Mouse (Mus musculus) gonadal fat pad, adult 2 months (tissue): ENCODE data around the gene Sorbs1. TPM values are rescaled to one million over a fixed set of nuclear protein-coding genes. Genes with fewer than 3 reads are reported as not detected.

Source experiments
- DNase-seq: peaks from one replicate; pipeline ENCODE4 v3.0.0-alpha.2; 2012; ENCODE audit warnings: low read depth
- polyA plus RNA-seq: library from polyadenylated mRNA; depleted of rRNA; stranded (reverse); fragments of >200 nt; gene quantifications from 2 replicates; pipeline ENCODE4 v1.2.3, GENCODE M21; 2012

Sorbs1 gene
- polyA plus RNA-seq, 1 experiment, result 113 TPM

DNA sequence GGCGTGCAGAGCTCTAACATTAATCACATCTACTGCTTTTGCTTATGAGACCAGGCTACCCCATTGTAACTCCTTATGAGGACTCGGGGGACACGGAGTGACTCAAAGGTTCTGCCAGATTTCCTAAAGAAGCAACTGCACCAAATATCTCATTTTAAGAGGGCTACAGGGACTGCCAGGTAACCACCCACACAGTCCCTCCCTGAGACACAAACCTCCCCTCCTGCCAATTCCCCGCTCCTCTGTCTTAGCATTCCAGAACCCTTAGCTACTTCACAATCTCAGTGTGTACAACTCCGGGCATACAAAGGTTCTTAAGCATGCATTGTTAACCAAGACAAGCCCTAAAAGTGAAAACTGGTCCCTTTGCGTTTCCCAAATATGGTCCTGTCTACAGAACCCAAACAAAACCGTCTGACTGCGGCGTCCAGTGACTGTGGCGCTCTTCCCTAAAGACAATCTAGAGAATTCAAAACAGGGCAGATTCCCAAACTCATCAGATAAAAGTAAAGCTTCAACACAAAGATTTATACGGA is 104.0 kb downstream of the Sorbs1 start:
- peak; percentile 41 for DNase-seq

DNA sequence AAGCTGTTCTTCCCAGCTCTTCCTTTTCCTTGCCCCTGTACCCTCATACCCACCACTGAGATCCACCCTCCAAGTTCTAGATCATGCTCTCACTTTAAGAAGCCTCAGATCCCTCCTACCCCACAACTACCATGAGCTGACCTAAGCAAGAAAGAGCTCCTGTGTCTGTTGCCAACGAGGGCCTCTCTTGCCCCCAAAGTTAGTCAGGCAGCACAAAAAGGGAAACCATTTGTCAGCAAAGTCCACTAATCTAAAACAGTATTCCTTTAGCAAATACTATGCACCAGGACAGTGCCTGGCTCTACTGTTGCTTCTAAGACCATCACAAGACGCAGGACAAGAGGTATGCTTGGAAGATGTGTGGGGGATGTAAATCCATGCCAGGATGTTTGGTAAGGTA is 106.4 kb downstream of the Sorbs1 start:
- no peak for DNase-seq

DNA sequence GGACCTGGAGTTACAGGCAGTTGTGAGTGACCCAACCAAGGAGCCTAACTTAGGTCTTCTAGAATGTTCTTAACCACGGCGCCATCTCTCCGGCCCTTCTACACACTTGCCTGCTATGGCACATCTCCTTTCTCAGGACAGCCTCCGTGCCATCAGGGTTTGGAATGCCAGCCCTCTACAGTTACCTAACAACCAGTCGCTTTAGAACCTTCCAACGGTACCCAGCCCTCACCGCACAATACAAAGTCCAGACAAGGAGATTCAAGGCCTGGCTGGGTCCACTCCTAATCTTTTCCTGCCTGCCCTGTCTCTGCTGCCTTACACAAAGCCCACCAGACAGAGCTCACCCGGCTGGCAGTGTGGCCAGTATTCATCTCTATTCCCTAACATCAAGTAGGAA is 106.9 kb downstream of the Sorbs1 start:
- DNase-seq, result no peak

DNA sequence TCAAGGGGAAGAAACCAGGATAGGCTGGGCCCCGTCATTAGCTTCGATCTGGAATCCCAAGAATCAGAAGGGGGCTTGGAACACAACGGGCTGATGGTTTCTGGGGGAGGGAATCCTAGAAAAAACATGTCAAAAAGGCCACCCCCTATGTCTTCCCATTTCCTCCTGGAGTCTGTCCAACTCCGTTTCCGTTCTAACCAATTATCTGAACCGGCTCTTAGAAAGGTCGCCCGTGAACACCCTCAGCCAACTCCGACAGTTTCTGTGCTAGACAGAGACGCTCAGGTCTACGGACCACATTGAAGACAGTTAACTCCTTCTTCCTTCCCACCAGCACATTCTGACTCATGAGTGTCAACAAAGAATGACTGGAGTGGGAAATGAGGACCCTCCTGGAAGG is 107.8 kb downstream of the Sorbs1 start:
- no peak for DNase-seq

DNA sequence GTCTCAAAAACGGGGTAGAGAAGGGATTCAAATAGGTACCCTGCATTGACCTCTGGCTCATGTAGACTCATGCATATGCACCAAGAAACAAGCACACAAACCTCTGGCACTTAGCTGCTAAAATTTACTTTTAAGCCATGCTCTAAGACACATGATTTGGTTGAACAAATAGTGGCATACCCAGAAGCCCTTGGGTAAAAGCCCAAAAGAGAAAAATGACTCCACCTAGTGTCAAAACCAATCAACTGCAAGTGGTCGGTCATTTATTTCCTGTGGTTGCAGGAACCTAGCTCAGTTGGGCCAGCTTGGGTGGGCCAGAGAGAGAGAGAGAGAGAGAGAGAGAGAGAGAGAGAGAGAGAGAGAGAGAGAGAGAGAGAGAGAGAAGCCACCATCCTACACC is 109.0 kb downstream of the Sorbs1 start:
- DNase-seq, result no peak

DNA sequence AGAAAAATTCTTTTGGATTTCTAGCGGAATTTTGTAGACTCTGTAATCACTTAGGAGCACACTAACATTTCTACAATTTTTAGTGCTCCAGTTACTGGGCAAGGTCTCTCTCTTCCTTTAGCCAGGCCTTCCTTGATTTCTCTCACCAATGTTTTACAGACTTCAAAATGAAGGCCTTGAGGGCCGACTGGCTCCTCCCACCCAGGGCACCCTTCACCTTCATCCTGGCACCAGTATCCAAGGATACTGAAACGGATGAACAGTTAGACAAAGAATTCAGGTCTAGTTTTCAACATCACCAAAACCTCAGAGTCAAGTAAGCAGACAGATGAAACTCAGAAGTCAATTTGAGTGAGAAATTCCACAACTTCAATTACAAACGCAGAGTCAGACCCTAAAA is 109.6 kb downstream of the Sorbs1 start:
- DNase-seq, result no peak

DNA sequence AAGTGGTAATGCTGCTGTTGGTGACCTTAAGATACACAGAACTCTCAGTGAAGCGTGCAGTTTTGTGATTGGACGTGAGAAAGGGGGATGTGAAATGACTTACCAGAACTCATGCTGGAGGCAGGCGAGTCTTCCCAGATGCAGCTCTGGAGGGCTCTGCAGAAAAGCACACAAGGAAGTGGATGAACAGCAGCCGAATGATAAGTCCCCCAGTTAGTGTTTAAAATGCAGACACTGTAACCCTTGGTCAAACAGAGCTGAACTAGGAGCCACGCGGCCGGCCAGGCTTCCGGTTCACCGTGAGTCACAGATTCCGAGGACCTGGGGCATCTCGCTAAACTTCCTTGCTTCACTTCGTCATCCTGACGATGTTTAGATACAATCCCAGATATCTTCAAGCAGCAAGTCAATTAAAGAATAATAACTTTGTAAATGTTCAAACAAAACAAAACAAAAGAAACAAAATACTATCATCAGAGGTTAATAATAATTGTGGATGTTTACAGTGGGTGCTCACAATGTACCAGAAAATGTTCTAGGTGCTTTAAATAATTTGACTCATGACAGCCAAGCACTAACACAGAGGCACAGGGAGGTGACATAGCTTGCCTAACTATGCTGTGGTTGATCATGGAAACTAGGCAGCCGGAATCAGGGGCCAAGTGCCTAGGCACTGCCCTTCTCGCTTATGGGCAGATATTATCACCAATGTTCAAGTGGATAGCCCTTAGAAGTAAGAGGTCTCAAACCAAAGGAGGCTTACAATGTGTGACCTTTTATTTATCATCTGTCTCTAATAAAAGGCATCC is 111.2 kb downstream of the Sorbs1 start:
- DNase-seq, result no peak

DNA sequence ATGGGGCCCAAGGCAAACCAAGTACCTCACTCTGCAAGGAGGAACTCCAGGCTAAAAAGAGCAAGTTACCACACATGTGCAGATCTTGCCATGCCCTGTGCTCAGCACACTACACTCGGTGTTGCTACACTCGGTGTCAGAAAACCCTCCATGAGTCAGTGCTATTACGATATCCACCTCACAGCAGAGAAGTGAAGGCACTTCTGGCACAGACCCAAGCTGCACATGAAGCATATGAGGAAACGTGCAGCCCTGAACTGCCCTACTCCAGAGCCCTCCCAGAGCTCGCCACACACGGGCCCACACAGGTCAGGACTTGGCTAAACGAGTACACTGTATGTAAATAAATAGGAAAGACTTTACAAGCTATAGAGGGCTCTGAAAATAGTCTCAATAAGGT is 112.4 kb downstream of the Sorbs1 start:
- DNase-seq, result peak; percentile 55

DNA sequence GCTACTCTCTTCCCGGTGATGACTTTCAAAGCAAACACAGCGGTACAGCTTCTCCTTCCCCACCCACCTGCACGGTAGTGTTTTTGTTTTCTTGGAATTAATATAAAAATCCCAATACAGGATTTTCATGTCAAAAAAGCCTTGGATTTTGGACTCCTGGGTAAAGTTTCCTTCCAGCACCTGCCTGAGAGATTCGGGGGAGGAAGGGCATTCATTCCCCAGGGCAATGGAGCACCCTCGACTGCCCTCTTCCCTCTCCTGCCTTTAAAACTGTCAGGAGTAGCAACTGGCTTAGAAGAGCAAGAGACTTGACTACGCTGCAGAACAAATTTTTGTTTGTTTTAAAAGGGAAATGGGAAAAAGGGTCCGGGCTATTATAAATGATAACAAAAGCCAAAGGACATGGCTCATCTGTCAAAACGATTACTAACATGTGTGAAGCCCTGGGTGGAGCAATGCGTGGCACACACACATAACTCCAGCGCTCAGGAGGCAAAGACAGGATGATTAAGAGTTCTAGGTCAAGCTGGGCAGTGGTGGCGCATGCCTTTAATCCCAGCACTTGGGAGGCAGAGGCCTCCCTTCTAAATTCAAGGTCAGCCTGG is 113.1 kb downstream of the Sorbs1 start:
- no peak for DNase-seq

DNA sequence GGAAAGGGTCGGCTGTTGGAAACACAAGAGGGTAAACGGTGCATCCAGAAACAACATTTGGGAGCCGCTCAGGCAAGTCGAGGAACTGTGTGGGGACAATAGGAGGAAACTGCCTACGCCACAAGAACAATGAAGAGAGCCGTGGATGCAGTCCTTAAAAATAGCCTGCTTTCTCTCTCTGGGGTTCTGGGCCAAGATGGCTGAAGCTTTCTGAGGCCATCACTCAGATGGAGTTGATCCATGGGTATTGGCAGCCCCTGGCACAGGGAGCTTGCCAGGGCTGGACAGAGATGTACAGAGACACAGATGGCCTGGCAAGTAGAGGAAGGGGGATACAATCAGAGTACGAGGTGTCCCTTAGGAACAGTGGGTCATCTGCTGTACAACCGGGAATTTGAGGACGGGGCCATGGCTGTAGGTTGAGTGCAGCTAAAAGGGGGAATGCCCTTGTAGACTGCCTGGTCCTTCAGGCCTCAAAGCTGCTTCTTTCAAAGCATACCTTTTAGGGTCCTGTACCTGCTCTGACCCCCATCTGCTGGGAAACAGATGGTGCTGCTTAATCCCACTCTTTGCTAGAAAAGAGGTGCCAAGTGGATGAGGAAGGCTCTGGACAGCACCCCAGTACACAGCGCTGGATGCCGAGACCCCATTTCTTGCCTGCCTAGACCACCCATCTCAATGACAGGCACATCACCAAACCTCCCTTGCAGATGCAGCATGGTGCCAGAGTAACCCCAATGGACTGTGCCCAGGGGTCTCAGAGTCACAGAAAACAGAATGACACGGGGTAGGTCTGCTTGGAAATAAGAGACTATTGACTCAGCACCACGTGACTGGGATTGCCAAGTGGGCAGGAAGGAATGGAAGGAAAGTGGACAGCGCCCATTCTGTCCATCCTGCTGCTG is 117.6 kb downstream of the Sorbs1 start:
- DNase-seq, result no peak

DNA sequence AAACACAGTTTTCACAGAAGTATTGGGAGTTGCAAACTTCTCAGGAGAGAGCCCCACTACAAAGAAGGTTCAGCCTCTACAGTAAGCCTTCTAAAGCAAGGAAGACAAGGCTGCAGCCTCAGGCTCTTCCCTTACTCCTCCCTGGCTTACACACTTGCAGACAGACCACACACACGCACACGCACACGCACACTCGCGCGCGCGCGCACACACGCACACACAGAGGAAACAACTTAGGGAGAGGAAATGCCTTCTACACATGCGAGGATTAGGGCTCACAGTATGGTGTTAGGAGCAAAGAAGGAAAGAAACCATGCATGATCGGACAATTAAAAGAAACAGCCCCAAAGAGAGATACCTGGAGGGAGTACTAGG is 118.3 kb downstream of the Sorbs1 start:
- DNase-seq, result no peak

DNA sequence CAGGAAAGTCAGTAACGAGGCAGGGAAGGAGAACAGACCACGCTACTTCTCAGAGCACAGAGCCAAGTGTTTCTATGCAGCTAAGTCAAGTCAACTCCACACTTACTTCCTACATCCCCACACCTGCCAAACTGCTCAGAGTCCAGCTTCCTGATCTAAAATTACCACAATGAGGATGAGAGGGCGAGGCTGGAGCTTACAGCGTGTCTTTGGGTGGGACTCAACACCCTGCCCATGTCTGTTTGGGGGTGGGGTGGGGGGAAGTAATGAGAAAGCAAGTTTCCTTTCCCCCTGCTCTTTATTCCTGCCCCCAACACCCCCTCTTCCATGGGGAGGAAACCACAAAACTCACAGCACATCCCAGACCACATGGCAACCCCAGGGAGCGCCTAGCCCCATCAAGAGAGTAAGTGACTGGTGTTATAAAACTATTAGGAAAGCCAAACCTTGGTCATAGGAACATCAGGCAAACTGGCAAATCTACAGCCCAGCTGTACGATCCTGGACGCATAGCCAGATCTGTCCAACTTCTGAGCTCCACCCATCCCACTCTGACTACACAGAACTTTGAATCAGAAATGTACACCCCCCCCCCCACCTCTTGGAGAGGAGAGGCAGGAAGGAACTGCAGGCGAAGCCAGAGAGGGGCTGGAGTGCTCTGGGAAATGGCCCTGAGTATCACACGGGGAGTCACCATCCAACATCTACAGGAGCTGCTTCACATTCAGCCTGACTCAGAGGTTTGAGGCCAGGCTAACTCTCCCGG is 118.8 kb downstream of the Sorbs1 start:
- DNase-seq, result no peak

DNA sequence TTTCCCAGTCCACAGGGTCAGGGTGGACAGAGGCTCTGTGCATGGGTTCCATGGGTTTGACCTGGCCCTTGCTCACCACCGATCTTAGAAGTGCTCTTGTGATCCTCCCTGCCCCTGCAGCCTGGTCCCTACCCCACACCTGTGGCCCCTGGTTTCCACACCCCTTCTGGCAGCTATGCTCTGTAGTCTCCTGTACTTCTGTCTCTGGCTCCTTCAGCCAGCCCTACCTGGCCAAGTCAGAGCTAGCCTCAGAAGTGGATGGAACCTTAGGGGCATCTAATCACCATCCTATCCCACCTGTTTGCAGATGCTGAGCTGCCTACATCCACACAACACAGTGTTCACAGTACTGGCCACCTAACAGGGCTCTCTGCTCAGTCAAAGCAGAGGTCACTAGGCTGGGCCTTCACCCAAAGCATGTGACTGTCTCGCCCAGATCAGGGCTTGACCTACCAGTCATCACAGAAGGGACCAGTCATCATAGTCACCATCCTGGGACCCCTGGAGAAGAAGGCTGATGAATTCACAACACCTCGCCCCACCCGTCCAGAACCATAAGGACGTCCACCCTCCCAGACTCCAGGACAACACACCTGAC is 120.7 kb downstream of the Sorbs1 start:
- DNase-seq, result no peak

DNA sequence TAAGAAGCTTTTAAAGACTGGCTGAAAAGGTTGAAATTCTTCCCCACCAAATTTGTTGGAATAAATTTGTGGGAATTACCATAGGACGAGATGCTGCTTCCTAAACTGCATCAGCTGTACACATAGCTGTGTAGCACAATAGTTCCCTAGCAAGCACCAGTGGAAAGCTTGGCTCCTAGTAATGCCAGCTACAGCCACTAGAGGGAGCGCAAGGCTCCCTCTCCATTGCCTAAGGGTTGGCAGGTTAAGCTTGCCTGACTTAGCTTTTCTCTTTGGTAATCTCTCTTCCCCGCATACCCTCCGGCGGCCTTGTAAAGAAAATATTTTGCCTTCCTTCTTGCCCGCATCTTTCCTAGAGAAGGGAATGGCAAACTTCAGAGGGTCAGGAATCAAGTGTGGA is 122.1 kb downstream of the Sorbs1 start:
- no peak for DNase-seq

DNA sequence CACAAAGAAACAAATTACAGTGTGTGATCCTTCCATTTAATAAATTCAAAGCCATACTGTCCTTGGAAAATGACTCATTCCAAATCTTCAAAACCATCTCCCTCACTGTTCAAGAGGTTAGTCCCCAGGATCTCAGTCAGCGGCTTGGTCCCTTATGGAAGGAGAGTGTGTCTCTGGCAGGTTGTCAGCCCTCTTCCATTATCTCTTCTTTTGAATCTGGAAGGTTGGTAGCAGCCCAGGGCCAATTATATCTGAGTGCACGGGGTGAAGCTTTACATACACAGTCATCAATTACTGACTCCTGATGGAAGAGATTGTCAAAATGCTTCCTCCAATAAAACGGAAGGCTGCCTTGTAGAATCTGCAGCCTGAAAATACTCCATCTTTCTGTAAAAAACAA is 126.7 kb downstream of the Sorbs1 start:
- no peak for DNase-seq

DNA sequence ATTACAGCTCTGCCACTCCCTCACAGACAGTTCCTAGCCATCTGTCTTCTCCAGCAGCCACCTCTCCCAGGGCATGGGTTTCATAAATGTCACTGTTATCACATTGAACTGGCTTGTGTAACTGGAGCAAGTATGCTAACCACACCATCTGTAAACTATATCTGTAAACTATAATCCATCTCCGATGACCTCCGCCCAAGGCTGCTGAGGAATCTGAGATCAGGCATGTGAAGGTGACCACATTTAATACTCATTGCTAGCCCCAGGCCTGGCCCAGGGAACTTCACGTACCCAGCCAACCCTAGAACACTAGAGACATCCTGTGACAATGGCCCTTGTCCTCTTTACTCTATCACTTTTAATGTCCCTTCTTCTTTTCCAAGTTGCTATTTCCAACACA is 128.2 kb downstream of the Sorbs1 start:
- no peak for DNase-seq

DNA sequence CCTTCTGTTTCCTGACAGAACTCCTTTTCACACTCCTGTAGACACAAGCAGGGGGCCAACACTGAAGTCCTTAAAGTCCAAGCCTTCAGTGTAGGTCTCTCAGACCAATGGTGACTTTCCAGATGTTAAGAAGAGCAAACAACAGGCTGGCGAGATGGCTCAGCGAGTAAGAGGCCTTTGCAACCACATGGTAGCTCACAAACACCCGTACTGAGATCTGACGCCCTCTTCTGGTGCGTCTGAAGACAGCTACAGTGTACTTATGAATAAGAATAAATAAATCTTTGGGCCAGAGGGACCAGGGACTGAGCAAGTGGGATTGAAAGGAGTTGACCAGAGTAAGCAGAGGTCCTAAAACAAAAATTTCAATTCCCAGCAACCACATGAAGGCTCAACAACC is 129.6 kb downstream of the Sorbs1 start:
- DNase-seq, result no peak

DNA sequence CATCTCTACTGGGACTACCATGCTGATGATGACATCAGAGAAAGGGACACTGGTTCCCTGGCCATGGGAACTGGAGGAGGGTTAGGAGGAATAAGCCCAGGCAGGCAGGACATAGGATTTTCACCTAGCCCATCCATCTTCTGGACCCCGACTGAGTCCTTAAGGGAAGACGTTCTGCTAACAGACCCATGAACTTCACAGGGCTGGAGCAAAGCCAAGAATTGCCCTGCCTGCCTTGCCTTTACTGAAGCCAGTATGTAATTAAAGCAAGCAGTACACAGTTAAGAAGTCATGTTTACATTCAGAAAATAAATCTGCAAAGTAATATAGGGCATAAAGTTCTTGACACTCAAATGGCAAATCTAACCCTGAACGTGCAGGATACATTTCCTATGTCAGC is 132.9 kb downstream of the Sorbs1 start:
- DNase-seq, result no peak

DNA sequence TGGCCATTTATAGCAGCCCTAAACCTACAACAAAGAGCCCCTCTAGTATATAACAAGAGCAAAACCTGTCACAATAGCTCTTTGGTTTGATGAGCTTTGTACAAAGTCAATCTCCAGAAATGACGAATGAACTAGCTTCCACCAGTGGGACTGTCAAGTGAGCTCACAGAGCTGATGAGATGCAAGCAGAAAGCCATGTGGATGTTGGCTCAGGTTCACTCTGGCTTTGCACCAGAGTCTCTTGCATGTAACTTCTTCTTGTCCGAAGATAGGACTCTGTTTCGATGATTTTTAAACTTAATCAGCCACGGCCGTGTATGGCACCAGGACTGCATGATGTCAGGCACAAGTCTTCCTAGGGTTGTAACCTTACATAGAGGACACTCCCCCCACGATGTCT is 133.6 kb downstream of the Sorbs1 start:
- DNase-seq, result no peak

DNA sequence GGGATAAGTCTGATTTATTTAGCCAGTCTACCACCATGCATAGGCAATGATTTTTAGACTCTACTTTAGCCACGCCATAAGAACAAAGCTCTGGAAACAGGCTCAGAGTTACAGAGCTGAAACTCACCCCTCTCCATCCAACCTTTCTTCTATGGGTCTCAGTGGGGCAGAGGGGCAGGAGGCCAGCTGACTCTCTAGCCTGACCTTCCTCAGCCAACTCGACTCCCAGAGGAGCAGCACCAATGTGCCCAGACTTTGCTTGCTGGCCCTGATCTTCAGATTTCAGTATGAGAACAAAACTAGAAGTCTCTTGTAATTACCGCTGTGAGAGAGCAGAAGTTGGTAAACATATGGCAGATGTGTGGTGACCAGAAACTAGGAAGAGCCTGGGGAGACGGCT is 134.5 kb downstream of the Sorbs1 start:
- no peak for DNase-seq

DNA sequence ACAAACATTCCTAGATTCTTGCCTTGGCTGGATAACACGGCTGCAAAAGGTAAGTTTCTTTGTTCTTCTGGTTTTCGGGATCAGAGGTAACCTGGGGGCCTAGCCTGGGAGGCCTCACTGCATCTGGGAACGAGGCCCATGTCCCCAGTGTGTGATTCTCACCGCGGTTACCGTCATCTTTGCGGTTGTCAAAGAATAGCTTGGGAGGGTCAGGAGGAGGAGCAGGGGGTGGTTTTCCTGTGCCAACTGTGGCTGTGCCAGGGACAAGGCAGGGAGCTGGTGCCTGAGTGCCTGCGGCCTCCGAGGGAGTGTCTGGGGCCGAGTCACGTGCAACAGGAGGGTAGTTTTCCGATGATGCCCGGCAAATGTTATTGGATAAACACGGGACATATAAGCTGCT is 135.9 kb downstream of the Sorbs1 start:
- DNase-seq, result no peak
